Mouse (Mus musculus) neutrophil, adult 65 days (primary cell): ENCODE data around the gene Impdh1. TPM values are rescaled to one million over a fixed set of nuclear protein-coding genes. Genes with fewer than 3 reads are reported as not detected.

ENCODE experiments used
- total RNA-seq: library from RNA; stranded (reverse); gene quantifications from 2 replicates; pipeline ENCODE4 v1.2.4, GENCODE M21; 2023

Gene Impdh1
- total RNA-seq, result 21.5 and 28.5 TPM in 2 replicates

DNA sequence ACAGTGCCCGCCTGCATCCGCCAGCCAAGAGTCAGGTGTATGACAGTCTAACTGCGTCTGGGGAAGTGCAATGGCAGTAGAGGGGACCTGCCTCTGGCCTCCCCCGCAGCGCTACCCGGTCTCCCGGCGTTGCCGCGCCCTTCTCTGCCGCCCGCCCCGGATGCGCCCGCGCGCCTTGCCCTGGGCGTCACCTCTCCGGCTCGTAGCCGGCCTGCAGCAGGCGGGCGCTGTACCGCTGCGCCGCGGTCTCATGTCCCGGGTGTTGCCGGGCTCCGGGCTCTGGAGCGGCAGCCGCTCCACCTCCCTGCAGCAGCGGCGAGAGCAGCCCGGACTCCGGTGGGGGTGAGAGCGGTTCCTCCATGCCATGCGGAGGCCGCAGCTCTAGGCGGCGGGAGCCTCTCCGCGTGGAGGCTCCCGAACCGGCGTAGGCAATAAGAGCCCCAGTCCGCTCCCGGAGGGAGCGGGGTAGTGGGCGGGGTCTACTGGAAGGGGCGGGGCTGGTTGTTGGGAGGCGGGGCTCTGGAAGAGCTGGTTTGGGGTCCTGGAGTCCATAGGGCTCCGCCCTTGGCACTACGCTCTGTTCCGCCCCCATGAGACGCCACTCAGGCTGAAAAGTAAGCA is at the start of gene Impdh1:
Gene Impdh1 (minus strand): TSS at position 484 of the 621 bp plus-strand sequence.

DNA sequence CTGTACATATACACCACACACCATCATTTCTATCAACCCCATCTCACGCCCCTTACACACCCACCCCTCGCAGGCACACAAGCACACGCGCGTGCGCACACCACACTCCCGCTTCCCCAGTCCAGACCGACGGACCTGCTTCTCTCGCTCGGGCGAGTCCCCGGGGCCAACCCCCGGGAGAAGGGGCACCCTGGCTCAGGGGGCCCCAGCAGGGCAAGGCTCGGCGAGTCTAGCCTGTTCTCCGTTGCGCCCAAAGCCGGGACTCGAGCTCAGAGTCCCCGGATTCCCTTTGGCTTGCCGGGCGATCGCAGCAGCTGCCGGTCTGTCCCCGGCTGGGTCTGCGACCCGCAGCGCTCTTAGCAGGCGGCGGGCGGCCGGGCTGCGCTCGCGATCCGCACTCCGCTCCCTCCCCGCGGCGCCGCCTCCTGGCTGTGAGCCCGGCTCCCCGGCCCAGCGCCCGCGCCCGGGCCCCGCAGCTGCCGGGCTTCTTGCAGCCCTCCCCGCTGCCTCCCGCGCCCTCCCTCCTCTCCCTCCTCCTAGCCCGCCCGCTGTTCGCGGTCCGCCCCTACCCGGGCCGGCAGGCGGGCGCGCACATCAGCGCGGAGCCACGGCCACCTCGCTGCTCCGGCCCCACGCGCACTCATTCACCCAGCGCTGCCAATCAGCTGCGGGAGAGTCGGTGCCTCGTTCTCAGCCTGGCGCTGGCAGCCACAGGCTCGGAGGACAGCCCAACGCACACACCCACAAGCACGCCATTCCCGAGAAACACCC is 37.1 kb downstream of the Impdh1 start, which contains the start of gene Prrt4:
Gene Prrt4 (minus strand): TSS at position 697 of the 771 bp plus-strand sequence.

DNA sequence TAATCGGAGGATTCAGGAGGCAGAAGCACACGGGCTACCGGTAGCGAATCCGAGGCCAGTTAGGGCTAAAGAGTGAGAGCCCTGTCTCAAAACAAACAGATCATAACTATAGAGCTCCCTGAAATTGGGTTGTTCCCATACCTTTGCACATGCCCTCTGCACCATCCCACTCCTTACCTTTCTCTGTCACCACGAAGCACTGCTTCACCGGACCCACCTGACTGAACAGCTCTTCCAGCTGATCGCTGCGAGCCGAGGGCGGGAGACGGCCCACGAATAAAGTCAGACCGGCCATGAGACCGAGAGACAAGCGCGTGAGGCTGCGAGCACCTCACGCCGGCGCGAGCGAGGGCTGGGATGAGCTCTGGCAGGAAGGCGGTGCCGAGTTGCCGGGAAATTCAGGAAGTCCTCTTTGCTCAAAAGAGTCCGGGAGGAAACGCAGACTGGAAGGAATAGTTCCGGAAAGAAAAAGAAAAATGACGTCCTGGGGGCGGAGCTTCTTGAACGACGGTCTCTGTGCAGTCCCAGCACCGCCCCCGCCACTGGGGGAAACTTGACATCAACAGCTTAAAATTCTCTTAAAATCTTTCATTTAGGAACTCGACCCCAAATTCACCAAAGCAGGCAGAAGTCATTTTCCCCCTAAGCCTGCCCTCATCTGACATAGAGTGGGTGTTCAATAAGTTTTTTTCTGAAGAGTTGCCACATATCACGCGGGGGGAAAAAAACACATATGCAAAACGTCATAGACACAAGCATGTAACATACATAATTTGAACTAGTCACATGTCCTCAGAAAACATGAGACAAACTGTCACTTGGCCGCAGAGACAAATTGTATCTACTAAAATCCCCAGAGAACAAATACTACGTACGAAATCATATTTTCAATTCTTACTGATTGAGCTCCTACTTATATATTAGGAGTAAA is 51.6 kb downstream of the Impdh1 start, which contains the start of gene Rbm28:
Gene Rbm28 (minus strand): TSS at position 693 of the 931 bp plus-strand sequence.

Other genes starting within 250 kb of the Impdh1 start
- not detected in 2 replicates for gene Lep, start 156.1 kb downstream of the Impdh1 start, total RNA-seq
- gene Rbm28, start 51.4 kb downstream of the Impdh1 start, total RNA-seq, result 23.3 and 25.5 TPM in 2 replicates
- not detected in 2 replicates for gene Prrt4, start 36.8 kb downstream of the Impdh1 start, total RNA-seq
- gene Hilpda, start 56.1 kb upstream of the Impdh1 start, total RNA-seq, result 5.3 and 9.7 TPM in 2 replicates
- not detected in 2 replicates for gene Fam71f2, start 63.2 kb upstream of the Impdh1 start, total RNA-seq
- gene Fam71f1, start 102.8 kb upstream of the Impdh1 start, total RNA-seq, result not detected in 2 replicates
- gene Calu, start 131.7 kb upstream of the Impdh1 start, total RNA-seq, result 36.3 and 37.3 TPM in 2 replicates
- gene Opn1sw, start 172.1 kb upstream of the Impdh1 start, total RNA-seq, result not detected in 2 replicates
- gene Ccdc136, start 179.9 kb upstream of the Impdh1 start, total RNA-seq, result not detected in 2 replicates
- not detected in 2 replicates for gene Flnc, start 216.9 kb upstream of the Impdh1 start, total RNA-seq